Mouse (Mus musculus) heart, adult 2 months (tissue): ENCODE data around the gene Rps6ka1.

Experiments
- CTCF ChIP-seq: fragments of 200-600 bp; IDR thresholded peaks from 2 replicates; pipeline ENCODE4 v1.8.1; 2022; ENCODE audit warnings: antibody characterized with exemption, mild to moderate bottlenecking, moderate library complexity
- POLR2A ChIP-seq: fragments of 200-500 bp; IDR thresholded peaks from 2 replicates; pipeline ENCODE4 v1.6.1; 2011; ENCODE audit warnings: mild to moderate bottlenecking, low read depth, low read length, control low read depth; ENCODE audit not compliant: insufficient read depth

GRCm38 (mm10) chr4:133887249-133887648, 348 bp downstream of the Rps6ka1 start:
- TF ChIP-seq POLR2A (no peak), CTCF (no peak)
